Mouse (Mus musculus): ENCODE data around the gene Cox7a2l. TPM values are rescaled to one million over a fixed set of nuclear protein-coding genes. Genes with fewer than 3 reads are reported as not detected.

Cox7a2l gene
- polyA plus RNA-seq, 1 experiment, result 298 TPM

DNA sequence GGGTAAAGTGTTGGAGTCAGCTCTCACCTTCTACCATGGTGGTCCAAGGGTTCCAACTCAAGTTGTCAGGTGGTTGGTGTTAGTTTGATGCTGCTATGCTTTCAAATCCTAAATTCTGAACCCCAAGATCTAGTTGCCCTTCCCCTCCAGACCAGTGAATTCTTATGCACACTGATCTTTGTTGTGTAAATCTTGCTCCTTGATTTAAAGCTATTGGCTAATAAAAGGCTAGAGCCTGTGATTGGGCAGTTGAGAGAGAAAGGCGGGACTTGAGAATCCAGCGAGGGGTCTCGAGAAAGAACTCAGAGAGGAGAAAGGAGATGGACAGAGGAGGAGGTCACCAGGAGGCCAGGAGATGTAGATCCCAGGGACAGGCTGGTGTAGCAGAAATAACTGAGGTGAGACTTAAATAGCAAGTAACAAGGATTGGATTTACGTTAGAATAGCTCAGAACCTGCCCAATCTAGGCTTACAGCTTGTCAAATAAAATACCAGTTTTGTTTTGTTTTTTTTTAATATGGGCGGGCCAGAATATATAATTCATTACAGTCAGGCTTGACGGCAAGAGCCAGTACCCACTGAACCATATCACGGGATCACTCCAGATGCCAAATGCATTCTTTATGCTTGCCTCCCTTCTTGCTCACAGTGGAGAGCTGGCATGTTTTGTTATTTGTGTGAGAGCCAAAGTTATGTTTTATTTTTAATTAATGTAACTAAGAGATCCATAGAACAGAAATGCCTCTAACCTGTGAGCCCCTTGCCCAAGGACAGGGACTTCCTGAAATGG is 5.7 kb upstream of the Cox7a2l start:
- Histone ChIP-seq H3ac (ENCODE audit: control insufficient read depth, insufficient read length) (no peak overlapping the region), H3K27me3 (ENCODE audit: control insufficient read depth, insufficient read depth, insufficient read length) (no peaks in the 10 kb centered on the region), H3K36me3 (ENCODE audit: control insufficient read depth, insufficient read depth) (no peaks in the 10 kb centered on the region), H3K79me2 (ENCODE audit: control insufficient read depth, insufficient read depth) (no peaks in the 10 kb centered on the region), H3K4me2 (ENCODE audit: low read depth) (peak overlapping the region; percentile 38), H3K4me3 (no peak overlapping the region)
- no peak for TF ChIP-seq CEBPB (IDR thresholded peaks at IDR 0.05; ENCODE audit: insufficient read depth, poor library complexity, severe bottlenecking)
- no peak for TF ChIP-seq POLR2A (IDR thresholded peaks at IDR 0.05; ENCODE audit: insufficient read length, low read depth)
- TF ChIP-seq REST (IDR thresholded peaks at IDR 0.05; ENCODE audit: insufficient read depth, insufficient read length), result no peak
- no peak for TF ChIP-seq SRF (IDR thresholded peaks at IDR 0.05; ENCODE audit: control insufficient read depth, insufficient read length, low read depth)
- no peak for TF ChIP-seq POLR2AphosphoS2 (IDR thresholded peaks at IDR 0.05; ENCODE audit: insufficient read length, low read depth)
- no peak for TF ChIP-seq TCF12 (IDR thresholded peaks at IDR 0.05; ENCODE audit: insufficient read depth, poor library complexity, severe bottlenecking)
- TF ChIP-seq MYOD1 (IDR thresholded peaks at IDR 0.05; ENCODE audit: control insufficient read depth in 1 of 3, insufficient read length in 2 of 3, low read depth in 2 of 3), result no peak
- TF ChIP-seq MAX (IDR thresholded peaks at IDR 0.05; ENCODE audit: low read depth), result no peak
- no peak for TF ChIP-seq E2F4 (IDR thresholded peaks at IDR 0.05; ENCODE audit: insufficient read depth)
- TF ChIP-seq TCF3 (IDR thresholded peaks at IDR 0.05; ENCODE audit: insufficient read length, low read depth), result no peak
- TF ChIP-seq USF1 (IDR thresholded peaks at IDR 0.05; ENCODE audit: low read depth), result no peak
- no peak for TF ChIP-seq MYOG (IDR thresholded peaks at IDR 0.05; ENCODE audit: control insufficient read depth in 1 of 3, insufficient read depth in 1 of 3, insufficient read length in 2 of 3, low read depth in 2 of 3)

DNA sequence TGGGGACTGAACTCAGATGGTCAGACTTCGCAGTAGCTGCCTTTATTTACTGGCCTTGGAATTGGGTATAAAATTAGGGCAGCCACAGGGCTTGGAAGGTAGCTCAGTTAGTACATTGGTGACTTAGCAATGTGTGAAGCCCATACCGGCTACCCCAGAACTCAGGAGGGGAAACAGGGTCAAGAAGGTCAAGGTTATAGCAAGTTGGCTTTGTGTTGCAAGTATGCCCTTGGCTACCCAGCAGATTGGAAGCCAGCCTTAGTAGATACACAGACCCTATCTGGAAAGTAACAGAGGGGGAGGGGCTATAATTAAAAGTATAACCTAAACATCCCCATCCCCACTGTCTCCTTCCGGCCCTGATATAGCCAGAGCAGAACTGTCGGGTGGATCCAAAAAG is 4.8 kb upstream of the Cox7a2l start:
- no peak for TF ChIP-seq MYOD1 (IDR thresholded peaks at IDR 0.05; ENCODE audit: control insufficient read depth in 1 of 3, insufficient read length in 2 of 3, low read depth in 2 of 3)
- TF ChIP-seq POLR2AphosphoS2 (IDR thresholded peaks at IDR 0.05; ENCODE audit: insufficient read length, low read depth), result no peak
- no peak for TF ChIP-seq REST (IDR thresholded peaks at IDR 0.05; ENCODE audit: insufficient read depth, insufficient read length)
- TF ChIP-seq USF1 (IDR thresholded peaks at IDR 0.05; ENCODE audit: low read depth), result no peak
- no peak for TF ChIP-seq TCF12 (IDR thresholded peaks at IDR 0.05; ENCODE audit: insufficient read depth, poor library complexity, severe bottlenecking)
- TF ChIP-seq MAX (IDR thresholded peaks at IDR 0.05; ENCODE audit: low read depth), result no peak
- TF ChIP-seq CEBPB (IDR thresholded peaks at IDR 0.05; ENCODE audit: insufficient read depth, poor library complexity, severe bottlenecking), result no peak
- TF ChIP-seq TCF3 (IDR thresholded peaks at IDR 0.05; ENCODE audit: insufficient read length, low read depth), result no peak
- no peak for TF ChIP-seq POLR2A (IDR thresholded peaks at IDR 0.05; ENCODE audit: insufficient read length, low read depth)
- no peak for TF ChIP-seq MYOG (IDR thresholded peaks at IDR 0.05; ENCODE audit: control insufficient read depth in 1 of 3, insufficient read depth in 1 of 3, insufficient read length in 2 of 3, low read depth in 2 of 3)
- TF ChIP-seq E2F4 (IDR thresholded peaks at IDR 0.05; ENCODE audit: insufficient read depth), result no peak
- no peak for TF ChIP-seq SRF (IDR thresholded peaks at IDR 0.05; ENCODE audit: control insufficient read depth, insufficient read length, low read depth)
- H3K4me2 ChIP-seq (ENCODE audit: low read depth), result no peak overlapping the region
- H3K79me2 ChIP-seq (ENCODE audit: control insufficient read depth, insufficient read depth), result no peaks in the 10 kb centered on the region
- H3ac ChIP-seq (ENCODE audit: control insufficient read depth, insufficient read length), result no peak overlapping the region
- no peak overlapping the region for H3K4me3 ChIP-seq
- H3K27me3 ChIP-seq (ENCODE audit: control insufficient read depth, insufficient read depth, insufficient read length), result no peaks in the 10 kb centered on the region
- H3K36me3 ChIP-seq (ENCODE audit: control insufficient read depth, insufficient read depth), result no peaks in the 10 kb centered on the region

DNA sequence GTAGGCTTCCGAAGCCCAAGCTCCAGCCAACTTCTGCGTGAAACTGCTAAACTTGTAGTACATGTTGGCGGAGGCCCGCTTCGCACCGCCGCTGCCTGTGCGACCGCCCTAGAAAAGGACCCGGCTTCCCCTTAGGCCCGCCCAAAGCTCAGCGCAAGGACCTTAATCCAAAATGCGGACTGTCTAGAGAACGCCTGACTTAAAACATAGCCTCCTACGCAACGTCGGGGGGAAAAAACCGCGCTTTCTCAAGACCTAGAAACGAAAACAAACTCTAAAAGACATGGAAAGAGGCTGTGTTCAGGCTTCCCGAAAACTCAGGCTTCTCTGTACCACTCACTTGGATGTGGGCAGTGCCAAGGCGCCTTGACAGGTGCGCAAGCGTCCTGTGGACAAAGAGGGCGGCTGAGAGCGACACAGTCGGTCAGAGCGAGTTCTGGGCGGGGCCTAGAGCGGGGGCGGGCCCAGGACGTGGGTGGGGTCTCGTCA is 2.9 kb downstream of the Cox7a2l start:
- Histone ChIP-seq H3K36me3 (ENCODE audit: control insufficient read depth, insufficient read depth) (no peaks in the 10 kb centered on the region), H3K4me3 (peak overlapping the region; percentile 97), H3K79me2 (ENCODE audit: control insufficient read depth, insufficient read depth) (peaks cover 47% of the 10 kb centered on the region), H3K27me3 (ENCODE audit: control insufficient read depth, insufficient read depth, insufficient read length) (no peaks in the 10 kb centered on the region), H3ac (ENCODE audit: control insufficient read depth, insufficient read length) (peak overlapping the region; percentile 73), H3K4me2 (ENCODE audit: low read depth) (peak overlapping the region; percentile 82)
- TF ChIP-seq POLR2AphosphoS2 (IDR thresholded peaks at IDR 0.05; ENCODE audit: insufficient read length, low read depth) (no peak), MYOD1 (IDR thresholded peaks at IDR 0.05; ENCODE audit: control insufficient read depth in 1 of 3, insufficient read length in 2 of 3, low read depth in 2 of 3) (peak in 1 of 3 experiments; percentile 51), POLR2A (IDR thresholded peaks at IDR 0.05; ENCODE audit: insufficient read length, low read depth) (no peak), REST (IDR thresholded peaks at IDR 0.05; ENCODE audit: insufficient read depth, insufficient read length) (no peak), MYOG (IDR thresholded peaks at IDR 0.05; ENCODE audit: control insufficient read depth in 1 of 3, insufficient read depth in 1 of 3, insufficient read length in 2 of 3, low read depth in 2 of 3) (peak in 1 of 3 experiments; percentile 39), MAX (IDR thresholded peaks at IDR 0.05; ENCODE audit: low read depth) (peak; percentile 97), SRF (IDR thresholded peaks at IDR 0.05; ENCODE audit: control insufficient read depth, insufficient read length, low read depth) (no peak)

DNA sequence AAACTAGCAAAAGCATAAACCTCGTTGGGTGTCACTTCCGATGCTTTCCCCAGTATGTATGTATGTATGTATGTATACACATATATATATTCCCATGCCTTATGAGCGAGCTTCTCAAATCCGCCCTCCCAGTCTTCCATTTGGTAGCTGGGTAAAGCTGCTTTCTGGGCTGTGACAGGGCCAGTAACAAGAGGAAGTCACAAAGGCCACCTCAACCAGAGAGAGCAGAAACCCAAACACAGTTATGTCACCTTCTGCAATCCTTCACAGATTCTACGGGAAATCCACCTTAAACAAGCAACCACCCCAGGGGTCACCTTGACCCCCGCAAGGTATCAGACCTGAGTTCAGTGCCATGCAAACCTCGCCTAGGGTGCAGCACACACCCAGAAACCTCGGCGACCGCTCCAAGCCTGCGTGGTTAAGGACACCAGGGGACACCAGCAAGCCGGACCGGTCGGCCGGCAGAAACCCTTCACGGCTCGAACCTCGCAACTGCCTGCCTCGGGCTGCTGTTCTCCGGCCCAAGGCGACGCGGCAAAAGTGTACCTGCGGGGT is 3.4 kb downstream of the Cox7a2l start:
- Histone ChIP-seq H3K27me3 (ENCODE audit: control insufficient read depth, insufficient read depth, insufficient read length) (no peaks in the 10 kb centered on the region), H3K36me3 (ENCODE audit: control insufficient read depth, insufficient read depth) (no peaks in the 10 kb centered on the region), H3K4me3 (peak overlapping the region; percentile 97), H3ac (ENCODE audit: control insufficient read depth, insufficient read length) (peak overlapping the region; percentile 73), H3K4me2 (ENCODE audit: low read depth) (peak overlapping the region; percentile 100), H3K79me2 (ENCODE audit: control insufficient read depth, insufficient read depth) (peaks cover 52% of the 10 kb centered on the region)
- TF ChIP-seq POLR2A (IDR thresholded peaks at IDR 0.05; ENCODE audit: insufficient read length, low read depth), result peak; percentile 55
- TF ChIP-seq SRF (IDR thresholded peaks at IDR 0.05; ENCODE audit: control insufficient read depth, insufficient read length, low read depth), result no peak
